20 mouse cellular contexts compared by ENCODE assay signal in the genomic region with DNA sequence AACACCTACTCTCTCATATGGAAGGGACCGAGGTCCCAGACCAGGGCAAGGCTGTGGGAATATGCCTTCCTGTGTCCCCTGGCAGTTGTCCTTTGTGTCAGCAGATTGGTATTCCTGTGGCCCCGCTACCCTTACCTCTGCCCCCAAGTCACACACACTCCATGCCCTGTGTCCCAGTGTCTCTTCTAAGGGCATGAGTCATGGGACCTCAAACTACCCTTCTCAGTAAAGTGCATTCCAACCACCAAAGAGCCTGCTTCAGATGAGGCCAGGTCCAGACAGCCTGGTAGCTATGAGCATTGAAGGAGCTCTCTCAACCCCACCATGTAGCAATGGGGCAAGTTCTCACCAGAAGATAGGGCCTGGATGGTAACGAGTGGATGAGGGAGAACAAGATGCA. TPM values are rescaled to one million over a fixed set of nuclear protein-coding genes. Genes with fewer than 3 reads are reported as not detected.
"Had no signal": no experiment of that assay in that cellular context is flagged by ENCODE, and none has a peak within 500 bp of the region (broad histone marks: within the 10 kb centered on the region; RNA-seq: fewer than 3 reads in every experiment).

No protein-coding gene starts in this region.

- H3K4me2 ChIP-seq: neural tube, embryonic 12.5 days; neural tube, embryonic 13.5 days; neural tube, embryonic 15.5 days; stomach, embryonic 15.5 days had no signal

- H3K27ac ChIP-seq: neural tube, embryonic 12.5 days; neural tube, embryonic 13.5 days; neural tube, embryonic 15.5 days; stomach, embryonic 15.5 days; stomach, postnatal 0 days had no signal

- H3K9me3 ChIP-seq: neural tube, embryonic 12.5 days; neural tube, embryonic 13.5 days; neural tube, embryonic 15.5 days; stomach, embryonic 15.5 days had no signal

- H3K27me3 ChIP-seq: neural tube, embryonic 12.5 days; neural tube, embryonic 13.5 days; neural tube, embryonic 15.5 days; stomach, embryonic 15.5 days had no signal

- H3K4me3 ChIP-seq: neural tube, embryonic 12.5 days; neural tube, embryonic 13.5 days; neural tube, embryonic 15.5 days; stomach, embryonic 15.5 days had no signal

- H3K9ac ChIP-seq: neural tube, embryonic 12.5 days; neural tube, embryonic 13.5 days; neural tube, embryonic 15.5 days; stomach, embryonic 15.5 days had no signal

- DNase-seq: retina, postnatal 1 day; right cerebral cortex, adult 18-20 months; right cerebral cortex, postnatal 14 days; right cerebral cortex, postnatal 25 days; right cerebral cortex, postnatal 4 days; spleen, adult 18-20 months; thymus, adult 18-20 months; thymus, adult 2 months; thymus, postnatal 14 days; thymus, postnatal 25 days; thymus, postnatal 36 days; thymus, postnatal 4 days had no signal

- H3K36me3 ChIP-seq: neural tube, embryonic 12.5 days; neural tube, embryonic 13.5 days; neural tube, embryonic 15.5 days; stomach, embryonic 15.5 days had no signal

RNA-seq across cellular contexts. Expression of gene Psapl1, which starts 25.0 kb away (rescaled TPM):
- total RNA-seq: neutrophil, adult 5-6 weeks had no signal
- polyA plus RNA-seq: neural tube, embryonic 12.5 days; neural tube, embryonic 14.5 days; neural tube, embryonic 15.5 days; spleen, adult 2 months had no signal
